Mouse (Mus musculus): ENCODE results near the gene Gm4763. TPM values are rescaled to one million over a fixed set of nuclear protein-coding genes. Genes with fewer than 3 reads are reported as not detected.

The Gm4763 gene
- total and polyA plus RNA-seq, 2 experiments = not detected

DNA sequence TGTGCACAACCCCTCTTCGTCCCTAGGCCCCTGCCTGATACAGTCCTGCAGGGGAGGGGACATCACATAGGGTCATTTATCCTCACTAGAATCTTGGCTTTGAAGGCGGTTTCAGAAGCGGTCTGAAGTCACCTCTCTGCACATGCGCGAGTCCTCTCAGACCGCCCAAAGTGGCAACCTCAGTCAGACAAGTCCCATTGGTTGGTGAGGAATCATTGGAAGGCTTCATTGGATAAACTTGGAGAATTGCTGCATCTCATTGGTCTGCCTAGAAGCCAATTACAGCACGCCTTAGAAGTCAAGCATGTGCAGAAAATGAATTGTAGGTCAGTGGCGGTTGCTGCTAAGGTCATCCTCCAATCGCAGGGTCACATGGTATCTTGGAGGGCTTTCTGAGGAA is 50.1 kb downstream of the Gm4763 start, which contains the start of gene Tex101:
TSS of gene Tex101 (minus strand) at position 101 of the 400 bp plus-strand sequence.
- TF ChIP-seq CTCF (IDR thresholded peaks at IDR 0.05; ENCODE audit: low read depth, low read length) = no peak
- TF ChIP-seq POLR2A (IDR thresholded peaks at IDR 0.05; ENCODE audit: extremely low read depth, insufficient read depth, low read length) = no peak
- no peak for DNase-seq (ENCODE audit: extremely low read depth, low read depth, low spot score)
- H3K36me3 ChIP-seq (ENCODE audit: control insufficient read depth, insufficient read depth, low read length) = no peaks in the 10 kb centered on the region
- no peak within 1 kb of the TSS for H3K27ac ChIP-seq (replicated peaks; ENCODE audit: insufficient read depth, low read depth, low read length)
- no peak within 1 kb of the TSS for H3K9ac ChIP-seq (ENCODE audit: low read depth, low read length)
- H3K27me3 ChIP-seq (ENCODE audit: control insufficient read depth, insufficient read depth, low read length) = no peaks in the 10 kb centered on the region
- H3K79me2 ChIP-seq (ENCODE audit: control insufficient read depth, insufficient read depth, low read length) = no peaks in the 10 kb centered on the region
- H3K4me3 ChIP-seq (ENCODE audit: insufficient read depth, low read depth, low read length) = no peak within 1 kb of the TSS
- 86% methylated on average over 9 of the region's 9 CpGs for WGBS
- H3K4me1 ChIP-seq (ENCODE audit: control insufficient read depth, insufficient read depth, low read length) = no peaks in the 10 kb centered on the region

DNA sequence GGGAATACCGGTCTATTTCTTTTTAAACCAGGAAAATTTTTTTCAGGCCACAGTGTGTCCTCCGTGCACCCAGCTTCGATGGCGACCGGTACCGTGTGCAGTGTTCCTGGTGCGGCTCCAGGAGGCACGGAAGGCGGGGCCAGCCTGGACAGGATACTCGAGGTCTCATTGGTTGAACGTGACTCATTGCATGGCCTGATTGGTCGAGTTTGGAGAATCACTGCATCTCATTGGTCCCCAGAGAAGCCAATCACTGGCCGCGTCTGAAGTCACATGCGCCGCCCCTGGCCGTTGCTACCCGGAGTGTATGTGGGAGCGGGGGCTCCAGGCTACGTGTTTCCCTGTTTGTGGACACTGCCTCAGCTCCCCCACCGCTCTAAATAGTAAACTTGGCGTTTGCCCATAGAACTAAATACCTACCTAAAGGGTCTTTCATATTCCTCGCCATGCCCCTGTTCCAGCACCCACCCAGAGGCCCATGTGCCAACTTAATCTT is 54.7 kb downstream of the Gm4763 start:
- no peaks in the 10 kb centered on the region for H3K79me2 ChIP-seq (ENCODE audit: control insufficient read depth, insufficient read depth, low read length)
- H3K27ac ChIP-seq (replicated peaks; ENCODE audit: insufficient read depth, low read depth, low read length) = no peak overlapping the region
- 86% methylated on average over 23 of the region's 23 CpGs for WGBS
- H3K4me1 ChIP-seq (ENCODE audit: control insufficient read depth, insufficient read depth, low read length) = no peaks in the 10 kb centered on the region
- no peak for TF ChIP-seq CTCF (IDR thresholded peaks at IDR 0.05; ENCODE audit: low read depth, low read length)
- no peak for TF ChIP-seq POLR2A (IDR thresholded peaks at IDR 0.05; ENCODE audit: extremely low read depth, insufficient read depth, low read length)
- H3K4me3 ChIP-seq (ENCODE audit: insufficient read depth, low read depth, low read length) = no peak overlapping the region
- H3K36me3 ChIP-seq (ENCODE audit: control insufficient read depth, insufficient read depth, low read length) = no peaks in the 10 kb centered on the region
- no peaks in the 10 kb centered on the region for H3K27me3 ChIP-seq (ENCODE audit: control insufficient read depth, insufficient read depth, low read length)
- DNase-seq (ENCODE audit: extremely low read depth, low read depth, low spot score) = no peak
- no peak overlapping the region for H3K9ac ChIP-seq (ENCODE audit: low read depth, low read length)

Other genes starting within 250 kb of the Gm4763 start
- 2.1 and 3.5 TPM in 2 replicates for gene Cadm4, start 244.9 kb downstream of the Gm4763 start, total RNA-seq (2014; rRNA removed)
- 5.3 and 6.5 TPM in 2 replicates for gene Cadm4, start 244.9 kb downstream of the Gm4763 start, polyA plus RNA-seq (2012; rRNA removed)
- 1.4 TPM in 2 replicates for gene Zfp428, start 219.9 kb downstream of the Gm4763 start, total RNA-seq (2014; rRNA removed)
- gene Zfp428, start 219.9 kb downstream of the Gm4763 start, polyA plus RNA-seq (2012; rRNA removed) = 2.3 and 3.3 TPM in 2 replicates
- not detected in 2 replicates for gene AC161166.1, start 214.5 kb downstream of the Gm4763 start, total RNA-seq (2014; rRNA removed)
- gene AC161166.1, start 214.5 kb downstream of the Gm4763 start, polyA plus RNA-seq (2012; rRNA removed) = not detected in 2 replicates
- 3.0 and 4.8 TPM in 2 replicates for gene Irgq, start 196.2 kb downstream of the Gm4763 start, total RNA-seq (2014; rRNA removed)
- 12.5 and 14.0 TPM in 2 replicates for gene Irgq, start 196.2 kb downstream of the Gm4763 start, polyA plus RNA-seq (2012; rRNA removed)
- gene Pinlyp, start 180.8 kb downstream of the Gm4763 start, total RNA-seq (2014; rRNA removed) = not detected in 2 replicates
- not detected in 2 replicates for gene Pinlyp, start 180.8 kb downstream of the Gm4763 start, polyA plus RNA-seq (2012; rRNA removed)
- gene Xrcc1, start 180.6 kb downstream of the Gm4763 start, total RNA-seq (2014; rRNA removed) = 4.8 and 7.4 TPM in 2 replicates
- gene Xrcc1, start 180.6 kb downstream of the Gm4763 start, polyA plus RNA-seq (2012; rRNA removed) = 12.6 and 17.1 TPM in 2 replicates
- gene Ethe1, start 139.4 kb downstream of the Gm4763 start, total RNA-seq (2014; rRNA removed) = 71.1 and 91.4 TPM in 2 replicates
- 227 and 244 TPM in 2 replicates for gene Ethe1, start 139.4 kb downstream of the Gm4763 start, polyA plus RNA-seq (2012; rRNA removed)
- gene Zfp575, start 139.3 kb downstream of the Gm4763 start, total RNA-seq (2014; rRNA removed) = not detected in 2 replicates
- gene Zfp575, start 139.3 kb downstream of the Gm4763 start, polyA plus RNA-seq (2012; rRNA removed) = 0.02 TPM in 1 of 2 replicates, not detected in the other
- 1.4 and 1.5 TPM in 2 replicates for gene Phldb3, start 116.1 kb downstream of the Gm4763 start, total RNA-seq (2014; rRNA removed)
- 3.4 and 3.5 TPM in 2 replicates for gene Phldb3, start 116.1 kb downstream of the Gm4763 start, polyA plus RNA-seq (2012; rRNA removed)
- not detected in 2 replicates for gene Lypd3, start 90.4 kb downstream of the Gm4763 start, total RNA-seq (2014; rRNA removed)
- not detected in 2 replicates for gene Lypd3, start 90.4 kb downstream of the Gm4763 start, polyA plus RNA-seq (2012; rRNA removed)
- gene Tex101, start 50.2 kb downstream of the Gm4763 start, total RNA-seq (2014; rRNA removed) = not detected in 2 replicates
- not detected in 2 replicates for gene Tex101, start 50.2 kb downstream of the Gm4763 start, polyA plus RNA-seq (2012; rRNA removed)
- gene BC049730, start 17.7 kb downstream of the Gm4763 start, total RNA-seq (2014; rRNA removed) = not detected in 2 replicates
- gene BC049730, start 17.7 kb downstream of the Gm4763 start, polyA plus RNA-seq (2012; rRNA removed) = not detected in 2 replicates
- not detected in 2 replicates for gene Cd177, start 33.4 kb upstream of the Gm4763 start, total RNA-seq (2014; rRNA removed)
- gene Cd177, start 33.4 kb upstream of the Gm4763 start, polyA plus RNA-seq (2012; rRNA removed) = 0.06 and 0.09 TPM in 2 replicates
- not detected in 2 replicates for gene Ceacam10, start 50.3 kb upstream of the Gm4763 start, total RNA-seq (2014; rRNA removed)
- not detected in 2 replicates for gene Ceacam10, start 50.3 kb upstream of the Gm4763 start, polyA plus RNA-seq (2012; rRNA removed)
- gene Gm9844, start 135.3 kb upstream of the Gm4763 start, total RNA-seq (2014; rRNA removed) = not detected in 2 replicates
- gene Gm9844, start 135.3 kb upstream of the Gm4763 start, polyA plus RNA-seq (2012; rRNA removed) = not detected in 2 replicates
- gene Lypd4, start 143.0 kb upstream of the Gm4763 start, total RNA-seq (2014; rRNA removed) = not detected in 2 replicates
- not detected in 2 replicates for gene Lypd4, start 143.0 kb upstream of the Gm4763 start, polyA plus RNA-seq (2012; rRNA removed)
- not detected in 2 replicates for gene Dmrtc2, start 143.1 kb upstream of the Gm4763 start, total RNA-seq (2014; rRNA removed)
- gene Dmrtc2, start 143.1 kb upstream of the Gm4763 start, polyA plus RNA-seq (2012; rRNA removed) = not detected in 2 replicates
- gene Rps19, start 157.5 kb upstream of the Gm4763 start, total RNA-seq (2014; rRNA removed) = 205 and 255 TPM in 2 replicates
- gene Rps19, start 157.5 kb upstream of the Gm4763 start, polyA plus RNA-seq (2012; rRNA removed) = 191 and 262 TPM in 2 replicates
- 0.18 and 0.60 TPM in 2 replicates for gene Cd79a, start 170.5 kb upstream of the Gm4763 start, total RNA-seq (2014; rRNA removed)
- 2.0 and 5.7 TPM in 2 replicates for gene Cd79a, start 170.5 kb upstream of the Gm4763 start, polyA plus RNA-seq (2012; rRNA removed)
- gene Arhgef1, start 176.0 kb upstream of the Gm4763 start, total RNA-seq (2014; rRNA removed) = 8.5 and 15.5 TPM in 2 replicates
- 46.6 and 62.9 TPM in 2 replicates for gene Arhgef1, start 176.0 kb upstream of the Gm4763 start, polyA plus RNA-seq (2012; rRNA removed)
- not detected in 2 replicates for gene Gm4881, start 217.6 kb upstream of the Gm4763 start, total RNA-seq (2014; rRNA removed)
- not detected in 2 replicates for gene Gm4881, start 217.6 kb upstream of the Gm4763 start, polyA plus RNA-seq (2012; rRNA removed)
- gene Rabac1, start 245.8 kb upstream of the Gm4763 start, total RNA-seq (2014; rRNA removed) = 130 and 148 TPM in 2 replicates
- gene Rabac1, start 245.8 kb upstream of the Gm4763 start, polyA plus RNA-seq (2012; rRNA removed) = 230 and 233 TPM in 2 replicates